Mouse (Mus musculus) megakaryocyte-erythroid progenitor cell, adult 5-6 weeks (primary cell): ENCODE data around the gene Lrch4. TPM values are rescaled to one million over a fixed set of nuclear protein-coding genes. Genes with fewer than 3 reads are reported as not detected.

Experiments used
- ATAC-seq: replicated peaks from 2 replicates; pipeline ENCODE4 v1.8.0; 2016; ENCODE audit warnings: mild to moderate bottlenecking, inconsistent platforms; ENCODE audit not compliant: severe bottlenecking, poor library complexity, low FRiP score, low TSS enrichment
- total RNA-seq, 2 experiments: library from RNA; stranded (forward) in 1 of 2; stranded (reverse) in 1 of 2; fragments of 200-1000, 215-1000 nt in 1 of 2; fragments of >200 nt in 1 of 2; fragmentation: Nextera tagmentation in 1 of 2; gene quantifications; 2 replicates each; pipeline ENCODE4 v1.2.3; 2014 to 2017

Lrch4 gene
- total RNA-seq (2014; fragmentation: Nextera tagmentation) (56.4 and 79.5 TPM in 2 replicates), total RNA-seq (2017) (13.9 and 14.7 TPM in 2 replicates)

GRCm38 (mm10) chr5:137628498-137629305 lies at the start of gene Lrch4, which contains the start of the genes Fbxo24 and Gm20605:
Gene Lrch4 (plus strand): TSS chr5:137629121.
Gene Fbxo24 (minus strand): TSS chr5:137629002.
Gene Gm20605 (plus strand): TSS chr5:137629175.
- ATAC-seq: peak; percentile 89

- ATAC-seq: no peak
Observed at GRCm38 (mm10) chr5:137580246-137580645, 48.7 kb upstream of the Lrch4 start.

- ATAC-seq: no peak
Observed at GRCm38 (mm10) chr5:137582702-137583101, 46.2 kb upstream of the Lrch4 start.

- no peak for ATAC-seq
Observed at GRCm38 (mm10) chr5:137583670-137584169, 45.2 kb upstream of the Lrch4 start.

- peak; percentile 52; the same call in 1 of the 2 replicates for ATAC-seq
Observed at GRCm38 (mm10) chr5:137584976-137585375, 43.9 kb upstream of the Lrch4 start.

- no peak for ATAC-seq
Observed at GRCm38 (mm10) chr5:137590507-137590906, 38.4 kb upstream of the Lrch4 start.

GRCm38 (mm10) chr5:137595921-137596320 lies 33.0 kb upstream of the Lrch4 start:
- ATAC-seq: no peak

- ATAC-seq: no peak; the same call in 1 of the 2 replicates
Observed at GRCm38 (mm10) chr5:137596601-137597261, 32.2 kb upstream of the Lrch4 start.

- no peak for ATAC-seq
Observed at GRCm38 (mm10) chr5:137597625-137598024, 31.3 kb upstream of the Lrch4 start.

- no peak for ATAC-seq
Observed at GRCm38 (mm10) chr5:137598100-137598826, 30.7 kb upstream of the Lrch4 start.

GRCm38 (mm10) chr5:137599600-137599999 lies 29.3 kb upstream of the Lrch4 start:
- ATAC-seq: no peak

- ATAC-seq: no peak
Observed at GRCm38 (mm10) chr5:137600281-137600618, 28.7 kb upstream of the Lrch4 start.

- peak; percentile 83 for ATAC-seq
Observed at GRCm38 (mm10) chr5:137600619-137601364, 28.1 kb upstream of the Lrch4 start, which contains the start of gene Mospd3. Gene Mospd3 (minus strand): TSS chr5:137601058.

- no peak for ATAC-seq
Observed at GRCm38 (mm10) chr5:137601365-137601729, 27.6 kb upstream of the Lrch4 start.

- ATAC-seq: no peak
Observed at GRCm38 (mm10) chr5:137607860-137608653, 20.9 kb upstream of the Lrch4 start.

GRCm38 (mm10) chr5:137608654-137609190 lies 20.2 kb upstream of the Lrch4 start:
- no peak for ATAC-seq

GRCm38 (mm10) chr5:137609292-137609691 lies 19.6 kb upstream of the Lrch4 start:
- no peak for ATAC-seq

GRCm38 (mm10) chr5:137610056-137610455 lies 18.9 kb upstream of the Lrch4 start:
- no peak for ATAC-seq
